Mouse (Mus musculus): ENCODE results near the gene Fam216b.

Fam216b gene

GRCm38 (mm10) chr14:78043079-78043478, 45.7 kb downstream of the Fam216b start:
- no peak for DNase-seq (ENCODE audit: low spot score in 2 of 2)

- DNase-seq (ENCODE audit: low spot score in 2 of 2), result no peak
Measured at GRCm38 (mm10) chr14:78041886-78042526, 46.8 kb downstream of the Fam216b start.

- no peak for DNase-seq (ENCODE audit: low spot score in 2 of 2)
Measured at GRCm38 (mm10) chr14:78040643-78041042, 48.2 kb downstream of the Fam216b start.

- DNase-seq (ENCODE audit: low spot score in 2 of 2), result no peak
Measured at GRCm38 (mm10) chr14:78038876-78039275, 49.9 kb downstream of the Fam216b start.
